Mouse (Mus musculus) intestine, postnatal 0 days (tissue): ENCODE results near the gene Dyx1c1. TPM values are rescaled to one million over a fixed set of nuclear protein-coding genes. Genes with fewer than 3 reads are reported as not detected.

Source experiments
- ATAC-seq: fragments of 200-750 bp; cut with Nextera tagmentation; 2 replicates; pipeline ENCODE4 v1.8.0; 2017; ENCODE audit warnings: mild to moderate bottlenecking, moderate TSS enrichment, moderate library complexity
- H3K27ac ChIP-seq: fragments of 300-500 bp; sonication (generic); 2 replicates; pipeline ENCODE4 v1.5.1; 2014; ENCODE audit warnings: mild to moderate bottlenecking, low read depth, low read length, moderate library complexity
- H3K27me3 ChIP-seq: fragments of 300-500 bp; sonication (generic); replicated peaks from 2 replicates; pipeline ENCODE4 v1.6.1; 2014; ENCODE audit warnings: low read length, mixed read lengths; ENCODE audit not compliant: control insufficient read depth, insufficient read depth
- H3K36me3 ChIP-seq: fragments of 300-500 bp; sonication (generic); 2 replicates; pipeline ENCODE4 v1.6.1; 2014; ENCODE audit warnings: mild to moderate bottlenecking, moderate library complexity; ENCODE audit not compliant: control insufficient read depth, insufficient read depth
- H3K4me1 ChIP-seq: fragments of 300-500 bp; sonication (generic); replicated peaks from 2 replicates; pipeline ENCODE4 v1.6.1; 2014; ENCODE audit warnings: antibody characterized with exemption, low read length, mixed read lengths; ENCODE audit not compliant: control insufficient read depth, insufficient read depth
- H3K4me2 ChIP-seq: fragments of 300-500 bp; sonication (generic); replicated peaks from 2 replicates; pipeline ENCODE4 v1.6.1; 2014; ENCODE audit warnings: low read depth, mild to moderate bottlenecking, moderate library complexity
- H3K4me3 ChIP-seq: fragments of 300-500 bp; sonication (generic); 2 replicates; pipeline ENCODE4 v1.5.1; 2014; ENCODE audit warnings: low read depth, low read length
- H3K9ac ChIP-seq: fragments of 300-500 bp; sonication (generic); 2 replicates; pipeline ENCODE4 v1.6.1; 2014; ENCODE audit warnings: mild to moderate bottlenecking, low read depth, low read length
- H3K9me3 ChIP-seq: fragments of 300-500 bp; sonication (generic); 2 replicates; pipeline ENCODE4 v1.6.1; 2016; ENCODE audit warnings: mixed run types; ENCODE audit not compliant: control insufficient read depth
- CTCF ChIP-seq: sonication (generic); IDR thresholded peaks from 2 replicates; pipeline ENCODE4 v1.5.1; 2016; ENCODE audit warnings: low read depth, mild to moderate bottlenecking, control low read depth, antibody characterized with exemption, moderate library complexity
- WGBS: fragments of 180-500 bp; shearing (Covaris S2); extraction: QIAGEN DNeasy Blood & Tissue Kit; methylation state at CpG from one replicate; pipeline ENCODE4 v1.1.7; 2014; 5-methylcytosine and 5-hydroxymethylcytosine counted together
- microRNA-seq: library from miRNA; unstranded; fragments of <30 nt; microRNA quantifications from one replicate; pipeline ENCODE4, GENCODE M21; 2016
- polyA plus RNA-seq: library from polyadenylated mRNA; unstranded; fragments of >200 nt; fragmentation: Nextera tagmentation; extraction: Ambion mirVana; gene quantifications from 2 replicates; pipeline ENCODE4 v1.2.1, GENCODE M21; 2015

Dyx1c1 gene
- polyA plus RNA-seq, 1 experiment from 2014 or later = 0.27 TPM

- Histone ChIP-seq H3K36me3 (peaks cover 37% of the 10 kb centered on the region), H3K4me1 (no peaks in the 10 kb centered on the region), H3K9me3 (no peaks in the 10 kb centered on the region), H3K27ac (no peak overlapping the region), H3K27me3 (no peaks in the 10 kb centered on the region), H3K9ac (no peak overlapping the region), H3K4me3 (no peak overlapping the region), H3K4me2 (no peak overlapping the region)
- no peak for ATAC-seq
- TF ChIP-seq CTCF = no peak
- WGBS = 82% methylated on average over 6 of the region's 6 CpGs
Observed at GRCm38 (mm10) chr9:73005106-73005505, 46.5 kb downstream of the Dyx1c1 start.

GRCm38 (mm10) chr9:73006175-73006574, 47.6 kb downstream of the Dyx1c1 start:
- TF ChIP-seq CTCF = peak; percentile 41
- peaks cover 42% of the 10 kb centered on the region for H3K36me3 ChIP-seq
- ATAC-seq = no peak
- no peaks in the 10 kb centered on the region for H3K4me1 ChIP-seq
- WGBS = 89% methylated on average over 3 of the region's 3 CpGs
- H3K9me3 ChIP-seq = no peaks in the 10 kb centered on the region
- no peak overlapping the region for H3K4me3 ChIP-seq
- H3K27me3 ChIP-seq = no peaks in the 10 kb centered on the region
- H3K9ac ChIP-seq = no peak overlapping the region
- no peak overlapping the region for H3K27ac ChIP-seq
- no peak overlapping the region for H3K4me2 ChIP-seq

DNA sequence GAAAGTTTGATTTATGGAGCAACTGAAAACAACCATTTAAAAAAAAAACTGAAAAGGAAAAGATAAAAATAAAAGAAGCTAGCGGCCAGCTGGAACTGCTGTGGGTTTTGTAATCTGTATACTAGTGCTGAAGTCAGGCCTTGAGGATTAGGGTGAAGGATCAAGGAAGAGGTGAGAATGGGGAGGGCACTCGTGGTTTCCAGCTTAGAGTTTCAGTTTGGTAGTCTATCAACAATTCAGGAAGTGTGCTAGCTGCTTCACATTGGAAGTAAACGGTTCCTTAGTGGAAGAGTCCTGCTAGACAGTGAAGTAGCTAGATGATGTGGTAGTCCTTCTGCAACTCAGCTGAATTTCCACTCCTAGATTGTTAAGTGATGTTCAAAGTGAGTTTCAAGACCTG, 49.8 kb downstream of the Dyx1c1 start:
- H3K9me3 ChIP-seq = no peaks in the 10 kb centered on the region
- no peaks in the 10 kb centered on the region for H3K4me1 ChIP-seq
- no peak overlapping the region for H3K4me2 ChIP-seq
- no peak for TF ChIP-seq CTCF
- H3K9ac ChIP-seq = no peak overlapping the region
- no peak overlapping the region for H3K27ac ChIP-seq
- peaks cover 52% of the 10 kb centered on the region for H3K36me3 ChIP-seq
- WGBS = 63% methylated on average over 3 of the region's 3 CpGs
- H3K4me3 ChIP-seq = no peak overlapping the region
- no peak for ATAC-seq
- no peaks in the 10 kb centered on the region for H3K27me3 ChIP-seq

GRCm38 (mm10) chr9:73012629-73013028, 54.0 kb downstream of the Dyx1c1 start:
- Histone ChIP-seq H3K4me3 (no peak overlapping the region), H3K4me2 (no peak overlapping the region), H3K4me1 (no peaks in the 10 kb centered on the region), H3K27ac (no peak overlapping the region), H3K27me3 (no peaks in the 10 kb centered on the region), H3K9me3 (no peaks in the 10 kb centered on the region), H3K9ac (no peak overlapping the region), H3K36me3 (peaks cover 70% of the 10 kb centered on the region)
- TF ChIP-seq CTCF = peak; percentile 35
- no peak for ATAC-seq
- WGBS = 91% methylated on average over 4 of the region's 4 CpGs

DNA sequence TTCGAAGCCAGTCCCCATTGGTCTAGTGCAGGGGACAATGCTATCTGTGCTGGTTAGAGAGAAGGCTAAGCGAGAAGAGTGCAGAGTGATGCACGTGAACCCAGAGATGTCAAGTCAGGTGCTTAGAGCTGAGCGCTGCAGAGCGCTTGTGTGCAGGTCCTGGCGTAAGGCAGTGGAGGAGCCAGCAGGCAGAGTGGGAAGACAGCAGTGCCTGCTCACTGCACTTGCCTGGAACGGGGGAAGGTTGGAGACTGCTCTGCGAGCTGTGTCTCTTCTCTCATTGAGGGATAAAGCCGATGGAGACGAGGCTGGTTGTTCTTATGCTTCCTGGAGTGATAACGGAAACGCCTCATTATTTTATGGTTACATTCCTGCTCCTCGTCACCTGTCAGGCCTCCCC, 56.1 kb downstream of the Dyx1c1 start:
- no peak for TF ChIP-seq CTCF
- Histone ChIP-seq H3K9ac (no peak overlapping the region), H3K36me3 (peaks cover 77% of the 10 kb centered on the region), H3K4me1 (no peaks in the 10 kb centered on the region), H3K4me2 (no peak overlapping the region), H3K27me3 (no peaks in the 10 kb centered on the region), H3K4me3 (no peak overlapping the region), H3K27ac (no peak overlapping the region; the same call in 1 of the 2 replicates), H3K9me3 (no peaks in the 10 kb centered on the region)
- 66% methylated on average over 13 of the region's 13 CpGs for WGBS
- no peak for ATAC-seq

GRCm38 (mm10) chr9:73019841-73020240, 61.3 kb downstream of the Dyx1c1 start:
- Histone ChIP-seq H3K4me3 (no peak overlapping the region), H3K27me3 (no peaks in the 10 kb centered on the region), H3K36me3 (peaks cover 45% of the 10 kb centered on the region), H3K27ac (no peak overlapping the region), H3K9ac (no peak overlapping the region), H3K4me2 (no peak overlapping the region), H3K9me3 (no peaks in the 10 kb centered on the region), H3K4me1 (no peaks in the 10 kb centered on the region)
- TF ChIP-seq CTCF = no peak
- 92% methylated on average over 10 of the region's 10 CpGs for WGBS
- no peak for ATAC-seq

GRCm38 (mm10) chr9:73020566-73021097, 62.0 kb downstream of the Dyx1c1 start:
- WGBS = 92% methylated on average over 5 of the region's 5 CpGs
- no peak for ATAC-seq
- no peak for TF ChIP-seq CTCF
- H3K9ac ChIP-seq = no peak overlapping the region
- no peak overlapping the region for H3K4me3 ChIP-seq
- no peaks in the 10 kb centered on the region for H3K4me1 ChIP-seq
- H3K9me3 ChIP-seq = no peaks in the 10 kb centered on the region
- no peak overlapping the region for H3K27ac ChIP-seq
- H3K27me3 ChIP-seq = no peaks in the 10 kb centered on the region
- peaks cover 42% of the 10 kb centered on the region for H3K36me3 ChIP-seq
- H3K4me2 ChIP-seq = no peak overlapping the region

Small RNAs within 50 kb of the gene (microRNA-seq; reads per million reads assigned to microRNA genes)
- gene Gm27353 = not detected

Other genes starting within 250 kb of the Dyx1c1 start
- gene Prtg, start 151.9 kb upstream of the Dyx1c1 start, polyA plus RNA-seq = 0.17 and 0.21 TPM in 2 replicates
- gene Pygo1, start 33.1 kb upstream of the Dyx1c1 start, polyA plus RNA-seq = 0.90 TPM in 2 replicates
- gene Gm44503, start 67 bp downstream of the Dyx1c1 start, polyA plus RNA-seq = 0.20 TPM in 1 of 2 replicates, not detected in the other
- 6.7 and 7.7 TPM in 2 replicates for gene Ccpg1os, start 26.6 kb downstream of the Dyx1c1 start, polyA plus RNA-seq
- gene Ccpg1, start 26.6 kb downstream of the Dyx1c1 start, polyA plus RNA-seq = 16.2 and 17.4 TPM in 2 replicates
- gene Pigb, start 81.6 kb downstream of the Dyx1c1 start, polyA plus RNA-seq = 4.7 and 5.9 TPM in 2 replicates
- 5.7 and 5.8 TPM in 2 replicates for gene Rab27a, start 86.1 kb downstream of the Dyx1c1 start, polyA plus RNA-seq
- 0.16 TPM in 1 of 2 replicates, not detected in the other for gene Khdc3, start 143.1 kb downstream of the Dyx1c1 start, polyA plus RNA-seq
- gene Gm20509, start 143.7 kb downstream of the Dyx1c1 start, polyA plus RNA-seq = not detected in 2 replicates
- 45.0 and 45.3 TPM in 2 replicates for gene Rsl24d1, start 154.6 kb downstream of the Dyx1c1 start, polyA plus RNA-seq